Mouse (Mus musculus) G1E (cell line): Measurements from ENCODE around the gene 0610037L13Rik.

ENCODE experiments used
- CTCF ChIP-seq: IDR thresholded peaks from 2 replicates; pipeline ENCODE4 v1.5.1; 2012; ENCODE audit warnings: low read depth, low read length, inconsistent platforms, mixed read lengths
- GATA1 ChIP-seq: IDR thresholded peaks from 2 replicates; pipeline ENCODE4 v1.6.1; 2012; ENCODE audit warnings: borderline replicate concordance, low read length, inconsistent platforms, mixed read lengths
- TAL1 ChIP-seq: conservative IDR thresholded peaks from 2 replicates; pipeline ENCODE4 v1.6.1; 2012; ENCODE audit warnings: low read depth, low read length, inconsistent platforms, mixed read lengths

DNA sequence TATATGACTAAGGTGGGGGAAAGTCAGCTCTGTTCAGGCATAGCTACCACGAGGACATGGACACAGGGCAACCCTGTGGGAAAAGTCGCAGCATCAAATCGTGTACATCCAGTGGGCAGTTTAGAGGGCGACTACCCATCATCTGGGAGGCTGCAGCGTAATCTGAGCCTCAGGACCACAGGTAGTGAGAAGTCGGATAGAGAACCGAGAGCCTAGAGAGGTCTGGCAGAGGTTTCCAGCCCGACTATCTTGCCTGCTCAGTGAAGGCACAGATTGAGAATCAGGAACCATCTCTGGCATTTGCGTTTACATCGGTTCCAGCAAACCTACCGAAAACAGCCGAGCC, 255 bp upstream of the 0610037L13Rik start:
- TF ChIP-seq CTCF = no peak
- TF ChIP-seq TAL1 = no peak
- TF ChIP-seq GATA1 = no peak
